Mouse (Mus musculus) embryonic stem cell, embryonic (primary cell): Measurements from ENCODE around the gene Cdc42bpb.

Experiments used
- CTCF ChIA-PET, 4 experiments: fragments of 300-600 bp in 2 of 4; fragments of 350-600 bp in 2 of 4; sonication (Branson Sonifier 250); formaldehyde crosslinking; loops; one replicate each; lab custom pipeline; 2022; ENCODE audit warnings: inconsistent platforms in 2 of 4; lab: Charles Lee
- POLR2A ChIA-PET, 4 experiments: fragments of 300-600 bp in 2 of 4; fragments of 350-600 bp in 2 of 4; sonication (Branson Sonifier 250); formaldehyde crosslinking; loops; one replicate each; lab custom pipeline; 2022; ENCODE audit warnings: antibody characterized with exemption in 4 of 4, inconsistent platforms in 1 of 4; lab: Charles Lee

Gene Cdc42bpb

DNA sequence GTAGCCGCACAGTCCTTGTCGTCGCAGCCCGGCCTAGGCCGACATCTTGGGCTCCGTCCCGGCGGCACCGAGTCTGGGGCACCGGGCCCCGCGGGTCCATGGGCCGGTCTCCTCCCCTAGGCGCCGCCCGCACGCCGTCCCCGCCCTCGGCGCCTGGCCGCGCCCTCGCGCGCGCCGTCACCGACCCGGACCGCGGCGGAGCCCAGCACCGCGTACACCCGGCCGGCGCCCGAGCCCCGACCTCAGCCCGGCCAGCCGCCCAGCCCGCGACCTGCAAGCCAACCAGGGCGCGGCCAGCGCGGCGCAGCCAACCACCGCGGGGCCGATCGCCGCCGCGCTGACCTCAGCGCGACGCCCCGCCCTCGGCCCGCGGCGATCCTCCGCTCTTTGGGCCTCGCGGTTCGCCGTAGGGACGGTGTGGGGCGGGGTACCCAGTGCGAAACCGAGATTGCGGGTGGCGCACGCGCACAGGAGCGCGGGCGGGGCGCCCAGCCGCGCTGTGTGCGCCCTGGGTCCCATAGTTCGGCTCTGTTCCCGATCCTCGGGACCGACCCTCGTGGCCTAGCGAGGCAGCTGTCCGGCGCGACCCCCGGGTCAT, at the start of gene Cdc42bpb:
Gene Cdc42bpb, minus strand, starts transcription at position 343 of the 598 bp plus-strand sequence.
- ChIA-PET POLR2A (interaction anchor here in 2 of 4 experiments (0.7 to 3.8 kb wide), 17 partner anchors 8 to 161 kb away, joined by 3 to 16 read pairs (median 4); partner anchors contain the start of genes Eif5 (in 2 of the 2) and Lbhd2 (in 1 of the 2)), CTCF (interaction anchor here in 2 of 4 experiments (1.0 to 2.1 kb wide), 4 partner anchors 24 to 48 kb away, joined by 3 to 7 read pairs (median 4); no protein-coding TSS in a partner anchor)

DNA sequence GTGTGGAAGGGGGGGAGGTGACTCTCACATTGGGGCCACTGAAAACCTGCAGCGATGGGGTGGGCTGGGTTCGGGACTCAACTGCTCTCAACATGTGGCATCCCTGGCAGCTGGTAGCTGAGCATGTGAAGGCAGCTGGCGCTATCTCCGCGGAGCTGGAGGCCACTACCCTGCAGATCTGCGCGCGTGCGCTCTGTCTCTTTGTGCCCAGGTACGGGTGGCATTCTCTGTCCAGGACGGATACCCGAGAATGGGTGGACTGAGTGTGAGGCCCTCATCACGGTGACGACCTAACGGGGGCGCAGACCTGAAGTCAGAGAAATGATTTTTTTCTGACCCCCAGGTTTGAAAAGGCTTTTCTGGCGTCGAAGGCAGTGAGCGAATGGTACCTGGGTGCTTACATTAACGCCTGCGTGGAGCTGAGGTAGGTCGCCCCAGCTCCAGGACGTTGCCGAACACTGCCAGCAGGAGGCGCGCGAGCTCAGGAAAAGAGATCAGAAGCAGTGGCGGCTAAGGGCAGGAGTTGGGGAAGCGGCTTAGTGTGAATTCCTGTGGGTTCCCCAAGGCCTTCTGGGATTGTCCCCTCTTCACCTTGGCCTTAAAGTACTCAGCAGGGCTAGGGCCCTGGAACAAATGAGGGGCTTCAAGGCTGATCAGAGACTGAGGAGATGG, 48.4 kb upstream of the Cdc42bpb start:
- ChIA-PET POLR2A (interaction anchor here (0.6 to 2.2 kb wide), 33 partner anchors 9 to 1006 kb away, joined by 3 to 10 read pairs (median 4); partner anchors contain the start of genes Eif5 (in 2 of the 4), Exoc3l4 (in 2 of the 4), Tnfaip2 (in 2 of the 4) and Ckb (in 1 of the 4)), CTCF (interaction anchor here (0.5 to 6.3 kb wide), 151 partner anchors 8 to 1795 kb away, joined by 3 to 116 read pairs (median 5); partner anchors contain the start of genes Exoc3l4 (in 4 of the 4), Tnfaip2 (in 4 of the 4), Cdc42bpb (in 1 of the 4) and Eif5 (in 1 of the 4))

DNA sequence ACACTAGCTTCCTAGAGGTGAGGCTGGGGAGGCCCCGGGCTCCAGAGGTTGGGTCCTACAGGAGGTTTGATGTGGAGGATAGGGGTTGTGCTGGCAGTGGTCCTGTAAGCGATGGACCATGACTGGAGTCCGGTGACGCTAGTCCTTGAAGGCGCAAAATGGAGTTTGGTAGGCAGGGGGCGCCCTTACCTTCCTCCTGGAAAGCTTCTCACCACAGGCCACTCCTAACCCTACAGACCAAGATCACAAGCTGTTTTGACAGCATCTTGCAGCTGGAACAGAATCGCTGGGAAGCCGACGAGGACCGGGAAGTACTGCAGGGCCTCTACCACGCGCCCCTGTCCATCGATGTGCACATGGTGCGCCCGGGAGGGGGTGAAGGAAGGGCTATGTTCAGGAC, 47.7 kb upstream of the Cdc42bpb start:
- ChIA-PET POLR2A (interaction anchor here (0.7 to 2.2 kb wide), 26 partner anchors 8 to 247 kb away, joined by 3 to 10 read pairs (median 4); partner anchors contain the start of genes Eif5 (in 2 of the 4), Exoc3l4 (in 2 of the 4), Ckb (in 1 of the 4) and Lbhd2 (in 1 of the 4)), CTCF (interaction anchor here (0.5 to 6.3 kb wide), 123 partner anchors 8 to 1795 kb away, joined by 3 to 116 read pairs (median 6); partner anchors contain the start of genes Tnfaip2 (in 3 of the 4), Exoc3l4 (in 2 of the 4), Cdc42bpb (in 1 of the 4) and Eif5 (in 1 of the 4))

DNA sequence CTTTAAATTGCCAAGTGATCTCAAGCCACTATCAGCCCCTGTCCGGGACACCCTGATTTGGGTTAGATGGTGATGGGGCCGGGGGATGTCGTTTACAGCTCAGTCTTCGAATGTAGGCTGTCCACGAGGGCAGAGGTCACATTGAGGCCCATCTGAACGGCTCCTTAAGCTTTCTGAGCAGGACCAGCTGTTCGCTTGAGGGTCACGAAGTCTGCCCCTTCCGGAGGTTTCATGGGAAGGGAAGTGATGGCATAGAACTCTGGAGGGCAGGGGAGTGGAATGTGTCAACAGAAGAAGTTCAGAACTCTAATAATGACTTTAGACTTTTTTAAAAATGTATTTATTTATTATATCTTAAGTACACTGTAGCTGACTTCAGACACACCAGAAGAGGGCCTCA, 47.0 kb upstream of the Cdc42bpb start:
- POLR2A ChIA-PET: interaction anchor here in 3 of 4 experiments (0.6 to 2.2 kb wide), 14 partner anchors 9 to 239 kb away, joined by 3 to 10 read pairs (median 5); partner anchors contain the start of genes Eif5 (in 1 of the 3), Lbhd2 (in 1 of the 3) and Tnfaip2 (in 1 of the 3)
- CTCF ChIA-PET: interaction anchor here (0.5 to 6.3 kb wide), 38 partner anchors 8 to 151 kb away, joined by 3 to 116 read pairs (median 12); partner anchors contain the start of genes Exoc3l4 (in 1 of the 4), Lbhd2 (in 1 of the 4) and Tnfaip2 (in 1 of the 4)

DNA sequence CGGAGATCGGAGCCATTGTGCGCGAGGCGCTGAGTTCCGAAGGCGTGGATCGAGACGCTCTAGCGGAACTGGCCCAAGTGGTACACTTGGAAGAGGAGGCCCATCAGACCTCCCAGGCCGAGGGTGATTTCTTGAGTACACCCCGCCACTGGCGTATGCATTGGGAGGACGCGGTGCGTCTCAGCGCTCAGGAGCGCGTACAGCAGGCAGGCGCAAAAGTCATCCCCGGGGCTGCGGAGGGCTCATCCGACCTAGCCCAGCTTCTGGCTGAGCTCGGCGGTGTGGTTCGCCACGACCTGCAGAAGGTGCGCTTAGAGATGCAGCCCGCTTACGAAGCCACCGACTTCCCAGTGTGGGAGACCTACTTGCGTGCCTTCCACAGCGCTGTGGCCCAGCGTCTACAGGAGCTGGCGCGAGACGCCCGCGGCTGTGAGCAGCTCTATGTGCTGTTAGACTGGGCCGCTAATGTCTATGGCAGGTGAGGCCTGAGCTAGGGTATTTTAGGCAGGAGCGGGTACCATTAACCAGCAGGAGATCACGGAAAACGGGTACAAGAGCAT, 46.1 kb upstream of the Cdc42bpb start:
- ChIA-PET CTCF (interaction anchor here (0.6 to 6.3 kb wide), 31 partner anchors 12 to 150 kb away, joined by 3 to 116 read pairs (median 5); partner anchors contain the start of genes Lbhd2 (in 1 of the 4) and Tnfaip2 (in 1 of the 4)), POLR2A (interaction anchor here in 3 of 4 experiments (0.6 to 2.7 kb wide), 13 partner anchors 8 to 384 kb away, joined by 3 to 8 read pairs (median 4); partner anchors contain the start of genes Eif5 (in 1 of the 3), Lbhd2 (in 1 of the 3), Rcor1 (in 1 of the 3) and Tnfaip2 (in 1 of the 3))

DNA sequence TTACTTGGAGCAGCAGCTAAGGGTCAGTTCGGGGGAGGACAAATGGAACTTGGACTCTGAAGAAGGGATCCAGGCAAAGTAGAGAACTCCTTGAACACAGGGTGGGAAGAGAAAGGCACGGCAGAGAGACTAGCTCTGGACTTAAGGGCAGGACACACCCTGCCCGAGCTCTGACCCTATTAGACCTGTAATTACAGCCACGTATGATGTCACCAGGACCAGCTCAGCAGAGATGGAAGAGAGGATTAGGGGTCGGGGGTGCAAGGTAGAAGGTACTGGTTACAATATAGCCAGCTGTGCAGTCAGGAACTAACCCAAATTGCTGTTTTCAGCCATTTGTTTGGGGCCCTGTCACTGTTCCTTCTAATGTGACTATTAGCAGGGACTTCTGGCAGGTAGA, 45.3 kb upstream of the Cdc42bpb start:
- CTCF ChIA-PET: interaction anchor here in 2 of 4 experiments (0.9 to 6.3 kb wide), 13 partner anchors 9 to 150 kb away, joined by 4 to 116 read pairs (median 15); partner anchors contain the start of gene Lbhd2 (in 1 of the 2)
- POLR2A ChIA-PET: interaction anchor here in 3 of 4 experiments (0.5 to 2.7 kb wide), 11 partner anchors 10 to 384 kb away, joined by 3 to 8 read pairs (median 4); partner anchors contain the start of genes Lbhd2 (in 1 of the 3), Rcor1 (in 1 of the 3) and Tnfaip2 (in 1 of the 3)

DNA sequence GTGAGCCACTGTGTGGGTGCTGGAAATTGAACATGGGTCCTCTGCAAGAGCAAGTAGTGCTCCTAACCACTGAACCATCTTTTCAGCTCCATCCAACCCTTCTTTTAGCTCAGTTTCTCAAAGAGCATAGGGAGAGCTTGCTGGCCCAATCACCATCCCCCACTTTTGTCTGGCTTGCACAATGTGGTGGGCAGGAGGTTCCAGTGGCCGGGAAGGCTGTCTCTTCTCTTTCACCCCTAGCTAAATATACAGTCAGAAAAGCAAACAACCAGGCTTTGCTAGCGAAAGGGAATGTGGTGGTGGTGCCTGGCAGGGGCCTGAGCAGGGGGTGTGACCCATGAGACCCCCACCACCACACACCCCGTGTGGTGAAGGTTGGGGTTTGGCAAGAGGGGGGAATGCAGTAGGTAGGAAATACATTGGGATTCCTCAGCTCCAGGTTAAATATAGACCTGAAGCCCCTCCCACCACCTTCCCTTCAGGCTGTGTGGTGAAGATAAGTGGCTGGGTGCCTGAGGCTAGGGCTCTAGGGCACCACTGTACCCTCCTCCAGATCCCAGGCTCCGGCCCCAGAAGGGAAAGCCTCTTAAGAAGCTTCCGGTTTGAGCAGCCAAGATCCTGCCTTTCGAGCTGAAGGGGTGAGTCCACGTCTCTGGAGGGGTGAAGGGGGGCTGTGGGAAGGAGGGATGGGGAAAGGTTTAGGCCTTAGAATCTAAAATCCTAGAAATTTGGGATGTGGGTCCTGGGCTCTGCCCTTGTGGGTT, 43.6 kb upstream of the Cdc42bpb start:
- ChIA-PET CTCF (interaction anchor here in 3 of 4 experiments (0.6 to 5.9 kb wide), 10 partner anchors 19 to 1721 kb away, joined by 3 to 81 read pairs (median 4); no protein-coding TSS in a partner anchor), POLR2A (interaction anchor here in 1 of 4 experiments (1.0 to 1.2 kb wide), 3 partner anchors 21 to 116 kb away, joined by 3 to 4 read pairs (median 3); partner anchors contain the start of genes Eif5 and Tnfaip2)

DNA sequence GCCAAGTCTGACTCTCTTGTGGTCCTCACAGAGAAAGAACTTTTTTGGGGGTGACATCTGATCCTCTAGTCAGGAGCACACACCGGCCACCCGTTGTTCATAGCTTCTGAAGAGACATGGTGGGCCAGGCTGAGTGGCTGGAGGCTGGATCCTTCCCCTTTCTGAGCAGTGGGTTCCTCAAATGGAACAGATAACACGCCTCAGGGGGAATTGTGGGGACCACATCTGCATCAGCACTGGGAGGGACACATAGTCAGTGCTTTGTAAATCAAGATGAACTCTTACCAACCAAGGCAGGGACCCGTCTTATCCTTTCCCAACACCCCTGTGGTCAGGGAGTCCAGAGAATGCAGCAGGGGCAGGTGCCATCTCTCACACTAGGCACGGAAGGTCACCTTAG, 42.4 kb upstream of the Cdc42bpb start:
- ChIA-PET POLR2A (interaction anchor here in 1 of 4 experiments (0.5 to 1.5 kb wide), 3 partner anchors 14 to 268 kb away, joined by 3 to 4 read pairs (median 4); partner anchors contain the start of gene Lbhd2), CTCF (interaction anchor here in 3 of 4 experiments (0.8 to 1.5 kb wide), 6 partner anchors 8 to 50 kb away, joined by 3 to 7 read pairs (median 3); no protein-coding TSS in a partner anchor)

DNA sequence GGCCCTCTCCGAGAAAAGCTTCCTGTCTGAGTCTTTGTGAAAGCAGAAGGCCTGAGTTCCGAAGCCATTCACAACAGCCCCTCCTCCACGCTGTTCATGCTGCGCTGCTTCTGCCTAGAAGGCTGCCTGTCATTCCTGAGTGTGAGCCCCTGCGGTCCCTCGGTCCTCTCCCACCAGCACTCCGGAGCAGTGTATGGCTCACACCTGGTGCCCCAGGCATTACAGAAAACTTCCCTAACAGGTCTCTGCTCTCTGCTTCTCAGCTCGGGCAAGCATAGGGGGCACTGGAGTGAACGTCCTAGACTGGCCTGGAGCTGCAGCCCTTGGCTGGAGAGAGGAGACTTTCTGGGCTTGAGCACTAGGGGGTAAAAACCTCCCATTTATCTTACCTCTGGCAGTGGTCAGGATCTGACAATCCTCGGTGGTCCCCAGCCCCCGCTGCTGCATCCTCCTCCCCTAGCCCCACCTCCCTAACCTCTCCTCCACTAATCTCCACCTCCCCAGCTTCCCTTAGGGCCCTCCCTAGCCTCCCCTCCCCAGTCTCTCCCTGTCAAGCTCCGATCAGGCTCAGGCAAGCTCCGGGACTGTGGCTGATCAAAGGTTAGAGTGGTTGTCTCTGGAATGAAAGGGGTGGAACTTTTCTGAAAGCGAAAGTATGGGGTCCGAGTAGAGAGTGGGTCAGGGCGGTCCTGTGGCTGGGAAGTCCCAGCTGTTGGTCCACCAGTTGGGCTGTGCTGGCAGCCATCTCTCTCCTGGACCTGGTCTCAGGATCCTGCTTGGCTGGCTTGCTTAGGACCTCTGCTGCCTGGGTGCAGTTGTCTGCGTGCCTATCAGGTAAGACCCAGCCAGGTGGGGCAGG, 39.6 kb upstream of the Cdc42bpb start, which contains the start of gene Exoc3l4:
Gene Exoc3l4, plus strand, starts transcription at position 97 of the 859 bp plus-strand sequence.
- CTCF ChIA-PET: interaction anchor here (0.6 to 4.1 kb wide), 16 partner anchors 8 to 455 kb away, joined by 3 to 26 read pairs (median 4); no protein-coding TSS in a partner anchor
- POLR2A ChIA-PET: interaction anchor here (0.6 to 1.4 kb wide), 7 partner anchors 8 to 25 kb away, joined by 3 to 7 read pairs (median 4); partner anchors contain the start of genes Lbhd2 (in 1 of the 4) and Tnfaip2 (in 1 of the 4)

DNA sequence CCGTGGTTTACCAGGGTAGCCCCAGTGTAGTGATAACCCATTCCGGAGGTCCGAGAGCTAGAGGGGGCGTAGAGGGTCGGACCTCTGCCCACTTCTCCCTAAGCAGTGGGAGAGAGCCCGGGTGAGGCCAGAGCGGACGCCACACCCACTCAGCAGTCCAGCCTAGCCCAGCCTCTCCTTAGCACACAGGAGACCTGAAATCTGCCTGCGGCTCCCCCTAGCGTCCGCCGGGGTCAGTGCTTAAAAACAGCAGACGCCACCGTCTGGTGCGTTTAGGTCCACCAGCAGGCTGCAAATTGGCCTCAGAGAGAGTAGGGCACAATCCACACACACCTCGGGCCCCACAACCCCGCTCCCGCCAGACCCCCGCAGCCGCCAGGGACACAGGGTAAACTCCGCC, 35.8 kb upstream of the Cdc42bpb start:
- CTCF ChIA-PET: interaction anchor here in 3 of 4 experiments (0.9 to 4.0 kb wide), 12 partner anchors 9 to 235 kb away, joined by 3 to 25 read pairs (median 4); no protein-coding TSS in a partner anchor

DNA sequence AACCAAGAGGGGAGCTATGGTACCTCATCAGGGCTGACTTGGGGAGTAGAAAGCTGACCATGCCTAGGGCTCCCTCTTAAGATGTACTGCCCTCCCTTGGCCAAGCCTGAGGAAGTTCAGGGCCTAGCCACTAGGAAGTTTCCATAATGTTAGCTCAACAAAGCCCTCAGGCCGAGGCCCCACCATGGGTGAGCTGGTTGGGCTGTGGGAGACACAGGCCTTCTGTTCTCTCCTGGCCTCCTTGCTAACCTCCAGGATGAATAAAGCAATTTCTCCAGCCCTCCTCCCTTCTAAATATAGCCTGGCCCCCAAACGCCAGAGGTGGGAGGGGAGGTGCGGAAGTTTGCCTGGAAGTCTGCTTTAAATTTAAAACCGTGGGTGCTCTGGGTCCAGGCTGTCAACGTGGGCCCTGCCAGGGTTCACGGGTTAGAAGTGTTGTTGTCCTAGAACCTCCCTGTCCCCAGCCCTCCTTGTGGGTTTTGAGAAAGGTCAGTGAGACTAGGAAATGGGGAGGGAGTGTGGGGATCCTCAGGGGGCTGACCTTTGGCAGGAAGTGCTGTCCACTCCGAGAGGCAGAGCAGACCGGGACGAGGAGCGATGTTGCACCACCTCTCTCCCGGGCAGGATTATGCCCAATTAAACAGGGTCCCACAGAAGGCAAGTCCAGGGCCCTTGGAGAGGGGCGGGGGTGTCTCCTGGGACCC, 35.2 kb upstream of the Cdc42bpb start:
- ChIA-PET CTCF (interaction anchor here in 3 of 4 experiments (0.6 to 4.0 kb wide), 13 partner anchors 8 to 250 kb away, joined by 3 to 31 read pairs (median 6); no protein-coding TSS in a partner anchor), POLR2A (interaction anchor here in 1 of 4 experiments (1.9 kb wide), 1 partner anchor 11 kb away, joined by 6 read pairs; no protein-coding TSS in a partner anchor)

More for the DNA sequence above, 35.8 kb upstream of the Cdc42bpb start:
- POLR2A ChIA-PET: interaction anchor here in 2 of 4 experiments (1.1 to 1.9 kb wide), 2 partner anchors 12 kb away, joined by 4 to 6 read pairs; no protein-coding TSS in a partner anchor

DNA sequence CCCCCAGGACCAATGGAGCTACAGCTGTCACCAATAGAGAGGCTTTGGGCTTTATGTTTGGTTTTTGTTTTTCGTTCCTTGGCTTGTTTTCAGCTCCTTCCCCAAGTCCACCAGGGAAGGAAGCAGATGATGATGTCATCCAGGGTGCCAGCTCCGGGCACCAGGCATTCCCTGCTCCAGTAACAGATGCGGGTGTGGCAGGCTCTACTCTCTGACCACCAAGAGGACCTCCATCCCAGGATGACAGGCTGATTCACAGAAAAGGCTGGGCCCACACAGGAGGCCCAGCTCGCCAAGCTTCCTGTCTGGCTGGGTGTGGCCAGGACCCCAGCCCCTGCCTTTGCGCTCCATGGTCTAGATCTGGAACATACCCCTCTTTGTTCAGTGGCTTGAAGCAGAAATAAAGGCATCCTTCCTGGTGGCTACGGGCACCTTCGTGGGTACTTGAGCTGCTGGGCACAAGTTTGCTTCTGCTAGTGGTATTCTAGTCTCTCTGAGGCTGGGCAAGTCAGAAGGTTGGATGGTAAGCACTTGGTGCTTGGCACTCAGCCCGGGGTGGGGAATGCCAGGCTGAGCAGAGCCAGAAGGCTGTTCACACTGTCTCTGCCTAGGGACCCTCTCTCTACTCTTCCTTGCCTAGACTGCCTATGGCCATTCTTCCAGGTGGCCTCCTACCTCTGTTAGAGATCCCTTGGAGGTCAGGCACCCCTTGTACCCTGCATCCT, 34.3 kb upstream of the Cdc42bpb start:
- CTCF ChIA-PET: interaction anchor here in 3 of 4 experiments (0.6 to 4.0 kb wide), 17 partner anchors 8 to 323 kb away, joined by 3 to 31 read pairs (median 5); no protein-coding TSS in a partner anchor
- POLR2A ChIA-PET: interaction anchor here in 2 of 4 experiments (1.2 to 1.9 kb wide), 3 partner anchors 10 kb away, joined by 3 to 6 read pairs (median 3); no protein-coding TSS in a partner anchor

DNA sequence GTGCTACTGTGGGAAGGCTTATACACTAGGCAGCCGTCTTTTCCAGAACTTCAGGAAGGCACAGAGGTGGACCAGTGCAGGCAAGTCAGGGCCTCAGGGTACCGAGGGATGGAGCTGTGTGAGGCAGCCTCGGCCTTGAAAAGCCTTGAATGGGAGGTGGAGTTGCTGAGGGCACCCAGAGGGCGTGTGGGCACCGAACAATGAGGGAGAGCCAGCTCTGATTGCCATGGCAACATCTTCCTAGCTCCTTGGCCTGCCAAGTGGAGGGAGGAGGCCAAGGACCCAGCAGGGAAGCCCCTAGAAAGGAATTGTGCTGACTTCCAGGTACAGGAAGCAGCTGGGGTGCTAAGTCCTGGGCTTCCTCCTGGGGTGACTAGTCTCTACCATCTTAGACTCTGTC, 32.1 kb upstream of the Cdc42bpb start:
- CTCF ChIA-PET: interaction anchor here in 2 of 4 experiments (0.8 to 4.0 kb wide), 3 partner anchors 8 to 95 kb away, joined by 3 to 31 read pairs (median 20); no protein-coding TSS in a partner anchor
- POLR2A ChIA-PET: no interaction called here
